Mouse (Mus musculus) monocyte, adult 2 months (primary cell): ENCODE measurements at regions not wholly inside any gene's neighbourhood (a gene's known extent, or its start where the extent isn't known, plus 50 kb on each side); places are given as distances from the start of the nearest gene placed in this dataset.

ENCODE experiments used
- DNase-seq, 2 experiments: peaks; one replicate each; pipeline ENCODE4 v3.0.0; 2022; ENCODE audit warnings: low spot score in 2 of 2, low read depth in 1 of 2

DNA sequence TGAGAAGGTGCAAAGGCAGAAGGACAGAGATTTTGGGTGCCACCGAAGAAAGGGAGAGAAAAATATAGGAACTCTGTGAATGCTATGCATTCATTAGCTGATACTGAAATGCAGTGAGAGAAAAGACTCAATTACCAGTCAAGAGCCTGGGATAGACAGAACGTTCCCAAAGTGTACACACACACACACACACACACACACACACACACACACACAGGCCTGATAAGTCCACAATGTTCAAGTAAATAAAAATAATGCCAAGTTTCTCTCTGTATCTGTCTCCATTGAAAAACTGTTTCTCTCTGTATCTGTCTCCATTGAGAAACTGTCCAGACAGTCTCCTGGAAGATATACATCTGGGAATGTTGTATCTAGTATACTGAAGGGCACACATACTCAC is 124.1 kb downstream of the Hlx start:
- no peak for DNase-seq

DNA sequence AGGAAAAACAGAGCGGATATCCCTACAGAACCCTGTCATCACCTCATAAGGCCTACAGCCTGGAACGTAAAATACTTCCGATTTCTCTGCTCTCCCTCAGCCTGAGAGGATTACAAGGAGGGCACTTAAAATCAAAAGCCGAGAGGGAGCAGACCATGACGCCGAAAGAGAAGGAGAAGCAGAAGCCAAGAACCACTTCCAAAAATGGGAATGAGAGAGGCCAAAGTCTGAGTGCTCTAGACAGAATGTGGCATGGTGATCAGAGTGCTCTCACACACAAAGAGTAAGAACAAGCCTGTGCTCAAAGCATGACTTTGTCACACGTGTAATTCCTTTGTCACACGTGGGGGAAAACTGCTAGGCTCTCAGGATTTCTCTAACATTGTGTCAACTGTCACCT is 125.9 kb downstream of the Hlx start:
- no peak for DNase-seq

DNA sequence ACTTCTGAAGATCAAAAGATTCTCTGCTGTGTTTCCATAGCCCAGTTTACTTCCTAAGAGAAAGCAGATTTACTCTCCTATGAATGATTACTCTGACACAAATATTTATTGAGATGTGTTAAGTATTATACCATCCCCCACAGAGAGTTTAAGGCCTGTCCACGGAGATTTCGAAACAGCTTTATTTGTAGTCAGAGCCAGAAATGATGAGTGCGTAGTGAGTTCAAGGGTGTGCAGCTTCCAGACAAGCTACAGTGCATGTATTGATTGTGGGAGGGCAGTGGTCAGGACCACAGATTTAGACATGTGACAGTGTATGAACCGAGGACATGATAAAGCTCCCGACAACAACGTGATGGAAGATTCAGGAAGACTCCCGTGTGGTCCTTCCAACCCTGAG is 126.8 kb downstream of the Hlx start:
- no peak for DNase-seq

- DNase-seq: no peak
Measured at GRCm38 (mm10) chr1:184603136-184603535, 129.3 kb downstream of the Hlx start.

GRCm38 (mm10) chr1:184595449-184595848 is 137.0 kb downstream of the Hlx start:
- no peak for DNase-seq

DNA sequence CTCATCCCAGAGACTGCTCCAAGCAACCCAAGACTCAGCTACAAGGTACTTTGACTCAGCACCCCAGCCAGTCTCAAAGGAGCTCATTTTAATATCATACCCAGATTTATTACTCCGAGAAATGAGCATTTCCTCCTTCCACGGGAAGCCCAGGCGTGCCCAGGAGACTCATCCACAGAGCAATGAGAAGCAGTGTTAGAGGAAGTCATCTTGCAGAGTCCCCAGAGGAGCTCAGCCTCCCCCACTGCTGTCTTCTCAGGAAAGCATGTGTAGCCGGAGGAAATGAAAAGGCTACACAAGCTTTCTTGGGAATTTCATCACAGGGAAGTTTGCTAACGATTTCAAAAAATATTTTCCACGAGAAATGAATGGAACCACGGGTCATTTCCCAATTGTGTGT is 141.8 kb downstream of the Hlx start:
- DNase-seq: no peak

- DNase-seq: no peak
Measured at GRCm38 (mm10) chr1:184589277-184589676, 143.1 kb downstream of the Hlx start.

DNA sequence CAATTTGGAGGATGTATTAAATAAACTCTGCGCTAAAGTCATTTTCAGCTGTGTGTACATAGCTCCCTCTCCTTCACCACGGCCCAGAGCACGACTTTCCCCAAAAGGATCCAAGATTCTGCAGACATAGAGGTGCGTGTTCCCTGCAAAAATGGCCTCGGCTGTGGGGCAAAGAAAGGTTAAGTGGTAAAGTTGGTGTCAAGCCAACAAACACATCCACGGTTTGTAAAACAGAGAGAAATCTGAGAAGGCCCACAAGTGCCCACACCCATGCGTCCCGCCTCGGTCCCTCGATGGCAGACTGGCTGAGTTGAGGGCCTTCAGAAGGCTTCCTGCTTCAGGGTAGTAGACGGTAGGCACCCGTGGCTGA is 147.9 kb downstream of the Hlx start:
- no peak for DNase-seq

GRCm38 (mm10) chr1:184583751-184584504 is 148.5 kb downstream of the Hlx start:
- DNase-seq: no peak

GRCm38 (mm10) chr1:184579475-184579874 is 152.9 kb downstream of the Hlx start:
- no peak for DNase-seq

DNA sequence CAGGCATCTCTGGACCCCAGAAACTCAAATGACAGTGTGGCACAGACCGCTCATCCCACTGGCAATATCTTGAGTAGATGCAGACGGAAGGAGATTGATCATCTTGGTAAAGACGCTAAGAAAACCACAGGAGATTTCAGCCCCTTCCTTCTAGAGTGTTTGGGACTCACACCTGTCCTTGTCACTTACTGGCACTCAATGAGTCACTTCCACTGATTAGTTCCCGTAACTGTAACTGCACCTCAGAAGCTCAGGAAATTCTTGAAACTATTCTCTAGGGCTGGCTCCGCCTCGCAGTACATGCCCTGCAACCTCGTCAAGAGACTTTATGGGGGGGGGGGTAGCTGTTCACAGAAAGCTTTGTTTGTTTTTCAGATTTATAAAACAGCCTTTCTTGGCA is 155.9 kb downstream of the Hlx start:
- no peak for DNase-seq

DNA sequence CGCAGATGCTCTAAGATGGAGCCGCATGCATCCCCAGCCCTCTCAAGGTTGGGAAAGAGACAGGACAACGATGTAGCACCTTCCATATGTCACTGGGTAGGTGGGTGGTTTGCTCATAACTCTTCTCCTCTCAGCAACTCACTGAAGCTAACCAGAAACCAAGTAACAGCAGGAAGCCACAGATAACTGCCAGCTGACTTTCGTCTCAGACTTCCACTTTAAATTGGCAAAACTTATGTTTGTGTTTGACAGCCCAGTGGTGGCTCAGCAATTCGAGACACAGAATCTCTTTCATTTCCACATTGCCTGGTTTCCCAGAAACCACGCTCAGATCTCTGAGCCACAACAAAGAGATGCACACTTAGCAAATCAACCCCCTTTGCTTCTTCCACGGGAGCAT is 159.1 kb downstream of the Hlx start:
- DNase-seq: no peak

DNA sequence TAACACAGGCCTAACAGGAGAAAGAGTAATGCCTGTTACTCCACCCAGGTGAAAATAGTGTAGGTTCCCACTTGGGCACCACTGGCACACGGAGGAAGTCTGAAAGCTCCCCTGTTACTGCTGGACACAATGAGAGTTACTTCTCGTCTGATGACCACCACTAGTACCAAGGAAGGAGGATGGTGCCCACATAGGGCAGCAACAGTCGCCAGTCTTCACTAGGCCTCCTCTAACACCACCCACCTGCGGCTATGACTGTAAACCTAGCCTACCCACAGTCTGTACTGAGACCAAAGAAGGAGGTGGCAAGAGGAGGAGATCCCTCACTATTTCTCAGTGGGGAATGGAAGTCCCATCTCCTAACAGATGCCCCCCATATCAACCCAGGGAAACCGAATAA is 161.7 kb downstream of the Hlx start:
- no peak for DNase-seq

DNA sequence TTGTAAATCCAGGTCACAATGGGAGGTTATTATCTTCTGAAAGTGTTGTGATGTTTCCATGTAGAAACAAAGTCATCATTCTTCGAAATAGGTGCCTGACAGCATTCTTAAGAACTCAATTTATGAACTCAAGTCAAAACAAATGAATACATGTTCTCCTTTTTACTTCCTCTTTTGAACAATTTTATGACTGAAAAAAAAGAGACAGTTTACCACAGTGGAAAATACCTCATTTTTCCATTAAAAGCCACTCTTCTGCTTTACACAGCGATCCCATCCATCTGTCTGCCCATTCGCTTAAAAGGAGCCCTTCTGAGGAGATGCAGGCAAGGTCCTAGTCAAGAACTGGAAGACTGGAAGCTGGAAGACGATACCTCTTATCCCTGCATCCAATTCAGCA is 169.5 kb downstream of the Hlx start:
- DNase-seq: no peak

GRCm38 (mm10) chr1:184562239-184562638 is 170.2 kb downstream of the Hlx start:
- no peak for DNase-seq

DNA sequence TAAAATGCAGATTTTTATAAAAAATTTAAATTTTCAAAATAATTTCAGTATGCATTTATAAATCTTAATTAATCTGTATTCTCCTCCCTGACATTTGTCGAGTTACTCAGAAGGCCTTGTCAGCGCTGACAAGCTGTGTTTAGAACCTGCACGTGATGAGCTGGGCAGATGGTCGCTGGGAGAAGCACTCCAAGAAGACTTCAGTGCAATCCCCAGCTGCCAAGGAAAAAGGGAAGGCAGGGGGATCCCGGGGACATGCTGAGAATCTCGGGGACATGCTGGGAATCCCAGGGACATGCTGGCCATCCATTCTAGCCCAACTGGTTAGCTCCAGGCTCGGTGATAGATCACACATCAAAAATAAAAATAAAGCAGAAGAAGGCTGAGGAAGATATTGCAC is 172.9 kb downstream of the Hlx start:
- no peak for DNase-seq

- no peak for DNase-seq
Measured at GRCm38 (mm10) chr1:184553791-184554190, 178.6 kb downstream of the Hlx start.

DNA sequence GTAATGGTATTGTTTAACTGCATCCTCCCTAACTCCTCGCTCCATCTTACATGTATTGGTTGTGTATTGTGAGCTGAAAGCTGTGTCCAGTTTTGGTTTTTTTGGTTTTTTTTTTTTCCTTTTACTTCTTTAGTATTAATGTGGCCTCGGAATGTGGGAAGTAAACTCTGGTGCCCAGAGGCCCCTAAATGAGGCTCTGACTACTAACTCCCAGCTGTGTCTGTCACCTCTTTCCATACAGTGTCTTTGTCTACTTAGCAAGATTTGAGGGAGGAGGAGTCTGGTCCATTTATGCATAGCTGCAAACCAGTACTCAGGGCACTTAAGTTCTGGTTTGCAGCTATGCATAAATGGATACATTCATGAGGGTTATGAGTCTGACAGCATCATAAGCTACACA is 181.9 kb downstream of the Hlx start:
- no peak for DNase-seq

- DNase-seq: no peak
Measured at GRCm38 (mm10) chr1:184547650-184548235, 184.7 kb downstream of the Hlx start.

- no peak for DNase-seq
Measured at GRCm38 (mm10) chr1:184546140-184546661, 186.2 kb downstream of the Hlx start.

DNA sequence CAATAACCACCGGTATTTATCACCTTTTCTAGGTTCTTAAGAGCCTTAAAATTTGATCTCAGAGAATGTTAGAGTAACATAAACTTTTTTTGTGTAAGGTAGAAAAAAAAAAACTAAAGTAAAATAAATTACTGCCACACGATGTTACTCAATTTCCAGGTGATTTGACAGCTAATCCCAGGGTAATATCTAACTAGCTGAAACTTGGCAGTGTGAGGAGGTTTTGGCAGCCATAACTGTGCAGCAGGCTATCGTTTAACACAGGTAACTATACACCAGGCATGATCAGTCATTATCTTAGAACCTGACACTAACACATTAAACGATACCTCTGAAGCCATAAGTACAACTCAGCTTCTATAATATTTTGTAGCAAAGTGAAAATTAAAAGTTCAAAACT is 187.3 kb downstream of the Hlx start:
- no peak for DNase-seq

DNA sequence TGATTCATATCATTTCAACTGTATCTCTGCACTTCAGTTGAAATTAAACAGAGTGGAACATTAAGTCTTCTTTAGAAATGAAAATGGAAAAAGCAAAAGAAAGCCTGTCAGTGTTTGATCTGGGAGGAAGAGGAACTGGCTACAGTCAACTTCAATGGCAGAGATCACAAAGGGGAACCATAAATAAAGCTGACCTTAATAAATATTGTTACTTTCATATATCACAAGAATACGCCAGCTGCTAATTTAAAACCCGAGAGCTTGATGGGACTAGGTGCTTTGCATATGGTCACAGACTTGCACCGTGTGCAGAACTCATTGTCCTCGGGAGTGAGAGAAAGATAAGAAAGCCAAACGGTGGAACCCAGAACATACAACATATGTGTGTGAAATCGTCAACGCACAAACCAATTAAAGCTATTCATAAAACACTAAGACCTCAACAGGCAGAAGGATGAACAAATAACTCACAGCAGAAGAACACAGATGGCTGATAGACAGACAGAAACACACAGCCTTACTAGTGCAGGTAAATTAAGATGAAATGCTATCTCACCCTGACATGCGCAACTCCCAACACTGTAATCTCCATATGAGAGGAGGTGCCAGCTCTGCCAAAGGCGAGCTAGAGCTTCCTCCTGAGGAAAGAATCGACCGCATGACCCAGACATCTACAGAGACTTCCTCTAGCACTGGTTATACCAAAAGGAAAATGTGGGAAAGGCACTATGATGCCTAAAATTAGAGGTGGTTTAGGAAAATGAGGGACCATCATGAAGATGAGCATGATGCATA is 189.9 kb downstream of the Hlx start:
- no peak for DNase-seq
